Mouse (Mus musculus): Measurements from ENCODE around the gene Rmnd5b. TPM values are rescaled to one million over a fixed set of nuclear protein-coding genes. Genes with fewer than 3 reads are reported as not detected.

Rmnd5b gene
- polyA plus RNA-seq (2017; shearing (Covaris generic)): 77.0 TPM

GRCm38 (mm10) chr11:51635525-51636322 is at the start of gene Rmnd5b:
Gene Rmnd5b (minus strand): TSS chr11:51635896.

GRCm38 (mm10) chr11:51650691-51651515 is 15.2 kb upstream of the Rmnd5b start, which contains the start of the genes N4bp3 and D930048N14Rik:
Gene N4bp3 (minus strand): TSS chr11:51650842.
Gene D930048N14Rik (plus strand): TSS chr11:51650954.

GRCm38 (mm10) chr11:51619409-51620060 is 16.2 kb downstream of the Rmnd5b start, which contains the start of gene Nhp2:
Gene Nhp2 (plus strand): TSS chr11:51619735.

GRCm38 (mm10) chr11:51606447-51607095 is 29.1 kb downstream of the Rmnd5b start, which contains the start of gene Hnrnpab:
Gene Hnrnpab (minus strand): TSS chr11:51606847.

GRCm38 (mm10) chr11:51584431-51585248 is 51.1 kb downstream of the Rmnd5b start, which contains the start of gene Phykpl:
Gene Phykpl (plus strand): TSS chr11:51584757.

Other genes starting within 250 kb of the Rmnd5b start
- 24.2 TPM for gene Phykpl, start 51.1 kb downstream of the Rmnd5b start, polyA plus RNA-seq (2017; shearing (Covaris generic))
- gene Hnrnpab, start 29.0 kb downstream of the Rmnd5b start, polyA plus RNA-seq (2017; shearing (Covaris generic)): 548 TPM
- 52.3 TPM for gene Nhp2, start 16.2 kb downstream of the Rmnd5b start, polyA plus RNA-seq (2017; shearing (Covaris generic))
- 3.5 TPM for gene N4bp3, start 14.9 kb upstream of the Rmnd5b start, polyA plus RNA-seq (2017; shearing (Covaris generic))
- gene D930048N14Rik, start 15.1 kb upstream of the Rmnd5b start, polyA plus RNA-seq (2017; shearing (Covaris generic)): 0.14 TPM
- 5.0 TPM for gene 0610009B22Rik, start 53.0 kb upstream of the Rmnd5b start, polyA plus RNA-seq (2017; shearing (Covaris generic))
- 37.6 TPM for gene Sec24a, start 127.7 kb upstream of the Rmnd5b start, polyA plus RNA-seq (2017; shearing (Covaris generic))
- gene Sar1b, start 127.8 kb upstream of the Rmnd5b start, polyA plus RNA-seq (2017; shearing (Covaris generic)): 56.1 TPM
- gene Jade2, start 221.8 kb upstream of the Rmnd5b start, polyA plus RNA-seq (2017; shearing (Covaris generic)): 6.3 TPM

All from naive thymus-derived CD4-positive, alpha-beta T cell, adult 5 months (primary cell).